Mouse (Mus musculus) midbrain, embryonic 14.5 days (tissue): ENCODE data around the gene Prkca. TPM values are rescaled to one million over a fixed set of nuclear protein-coding genes. Genes with fewer than 3 reads are reported as not detected.
A peak's percentile ranks its signal among the peaks of the same experiment; 100 is the strongest.

Source experiments
- ATAC-seq: fragments of 200-750 bp; cut with Nextera tagmentation; 2 replicates; pipeline ENCODE4 v1.8.0; 2017; ENCODE audit warnings: moderate number of reproducible peaks, moderate library complexity; ENCODE audit not compliant: low FRiP score, low TSS enrichment
- DNase-seq: peaks from one replicate; pipeline ENCODE4 v3.0.0-alpha.2; 2015
- H3K27ac ChIP-seq: fragments of 300-500 bp; sonication (generic); replicated peaks from 2 replicates; pipeline ENCODE4 v1.5.1; 2014; ENCODE audit warnings: mild to moderate bottlenecking, low read depth, low read length, moderate library complexity
- H3K27me3 ChIP-seq: fragments of 300-500 bp; sonication (generic); 2 replicates; pipeline ENCODE4 v1.6.1; 2014; ENCODE audit warnings: low read length, control low read depth, mixed read lengths; ENCODE audit not compliant: control insufficient read depth, insufficient read depth
- H3K36me3 ChIP-seq: fragments of 300-500 bp; sonication (generic); 2 replicates; pipeline ENCODE4 v1.6.1; 2014; ENCODE audit warnings: low read length, control low read depth; ENCODE audit not compliant: control insufficient read depth, insufficient read depth
- H3K4me1 ChIP-seq: fragments of 300-500 bp; sonication (generic); 2 replicates; pipeline ENCODE4 v1.6.1; 2014; ENCODE audit warnings: mild to moderate bottlenecking, antibody characterized with exemption, low read length, control low read depth; ENCODE audit not compliant: control insufficient read depth, insufficient read depth
- H3K4me2 ChIP-seq: fragments of 300-500 bp; sonication (generic); 2 replicates; pipeline ENCODE4 v1.6.1; 2014; ENCODE audit warnings: mild to moderate bottlenecking, low read length, moderate library complexity
- H3K4me3 ChIP-seq: fragments of 300-500 bp; sonication (generic); replicated peaks from 2 replicates; pipeline ENCODE4 v1.5.1; 2014; ENCODE audit warnings: low read depth, low read length
- H3K9ac ChIP-seq: fragments of 300-500 bp; sonication (generic); replicated peaks from 2 replicates; pipeline ENCODE4 v1.6.1; 2014; ENCODE audit warnings: mild to moderate bottlenecking, low read length, moderate library complexity
- H3K9me3 ChIP-seq: fragments of 300-500 bp; sonication (generic); 2 replicates; pipeline ENCODE4 v1.6.1; 2016; ENCODE audit warnings: low read length, control low read depth, mixed read lengths; ENCODE audit not compliant: control insufficient read depth
- WGBS: fragments of 180-500 bp; shearing (Covaris S2); extraction: QIAGEN DNeasy Blood & Tissue Kit; methylation state at CpG from one replicate; pipeline ENCODE4 v1.1.7; 2014; 5-methylcytosine and 5-hydroxymethylcytosine counted together
- polyA plus RNA-seq: library from polyadenylated mRNA; unstranded; fragments of >200 nt; fragmentation: Nextera tagmentation; extraction: Ambion mirVana; gene quantifications from 2 replicates; pipeline ENCODE4 v1.2.1, GENCODE M21; 2014

The Prkca gene
- polyA plus RNA-seq, 1 experiment from 2014 or later, result 7.6 TPM

DNA sequence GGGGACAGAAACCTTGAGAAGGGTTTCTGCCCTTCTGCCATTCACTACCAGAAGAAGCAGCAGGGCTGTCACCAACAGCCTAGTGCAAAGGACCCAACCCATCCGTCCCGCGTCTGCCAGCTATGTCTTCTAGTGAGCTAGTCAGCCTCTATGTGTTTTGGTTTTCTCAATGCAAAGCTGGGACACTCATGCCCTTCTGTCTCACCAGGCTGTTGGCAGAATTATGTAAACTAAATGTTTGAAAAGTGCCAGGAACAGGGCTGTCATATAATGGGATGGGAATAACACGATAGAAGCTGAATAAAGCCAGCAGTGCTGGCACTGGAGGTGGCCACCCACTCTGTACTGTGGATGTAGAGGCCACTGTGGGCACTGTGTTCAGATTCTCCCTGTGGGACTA lies 393.1 kb downstream of the Prkca start:
- Histone ChIP-seq H3K27ac (no peak overlapping the region), H3K4me1 (0 out of 2 replicates have a peak, but pooled peaks cover 2% of the 10 kb centered on the region), H3K4me2 (no peak overlapping the region), H3K4me3 (no peak overlapping the region), H3K9ac (no peak overlapping the region), H3K36me3 (0 out of 2 replicates have a peak, but pooled peaks cover 3% of the 10 kb centered on the region), H3K9me3 (no peaks in the 10 kb centered on the region), H3K27me3 (no peaks in the 10 kb centered on the region)
- DNase-seq (no peak), ATAC-seq (no peak)
- WGBS, result 91% methylated on average over 4 of the region's 4 CpGs

DNA sequence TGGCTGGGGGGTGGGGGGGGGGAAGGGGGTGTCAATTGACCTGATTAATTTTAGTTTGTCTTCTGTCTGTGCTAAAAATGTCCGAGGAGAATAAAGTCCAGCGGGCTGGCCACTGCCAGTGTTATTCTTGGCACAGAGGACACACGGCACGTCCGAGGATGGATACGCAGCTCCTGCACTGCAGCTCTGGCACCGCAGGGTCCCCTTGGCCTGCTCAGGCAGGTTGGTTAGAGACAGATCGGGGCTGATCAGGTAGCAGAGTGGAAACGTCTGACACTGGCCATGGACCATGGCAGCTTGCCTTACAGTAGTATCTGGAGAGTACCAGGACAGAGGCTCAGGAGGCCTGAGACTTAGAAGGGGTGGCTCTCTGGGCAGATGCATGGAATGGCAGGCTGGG lies 393.5 kb downstream of the Prkca start:
- Histone ChIP-seq H3K27ac (no peak overlapping the region), H3K27me3 (no peaks in the 10 kb centered on the region)

DNA sequence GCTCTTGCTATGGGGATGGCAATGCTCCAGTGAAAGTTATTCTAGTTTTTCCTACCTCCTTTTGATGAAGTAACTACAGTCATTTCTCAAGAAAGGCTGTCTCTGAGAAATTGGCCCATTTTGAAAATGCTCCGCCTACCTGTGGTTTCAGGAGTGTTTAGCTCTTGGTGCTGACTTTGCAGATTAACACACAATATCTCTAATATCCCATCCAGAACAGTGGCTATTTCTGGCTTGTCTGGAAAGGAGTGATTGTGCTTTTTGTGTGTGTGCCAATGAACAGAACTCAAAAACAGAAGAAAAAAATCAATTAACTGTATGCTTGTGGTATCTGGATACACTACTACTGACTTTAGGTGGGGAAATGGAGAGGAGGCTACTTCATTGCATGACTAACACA lies 395.8 kb downstream of the Prkca start:
- Histone ChIP-seq H3K9me3 (no peaks in the 10 kb centered on the region), H3K27ac (no peak overlapping the region), H3K36me3 (0 out of 2 replicates have a peak, but pooled peaks cover 3% of the 10 kb centered on the region), H3K27me3 (no peaks in the 10 kb centered on the region), H3K9ac (no peak overlapping the region), H3K4me1 (0 out of 2 replicates have a peak, but pooled peaks cover 2% of the 10 kb centered on the region), H3K4me2 (no peak overlapping the region), H3K4me3 (no peak overlapping the region)
- no peak for DNase-seq
- ATAC-seq, result no peak
- WGBS, result 98% methylated on average over 1 of the region's 1 CpGs

More for the DNA sequence above, 393.5 kb downstream of the Prkca start:
- ATAC-seq (no peak), DNase-seq (no peak)
- Histone ChIP-seq H3K9me3 (no peaks in the 10 kb centered on the region), H3K36me3 (0 out of 2 replicates have a peak, but pooled peaks cover 3% of the 10 kb centered on the region), H3K9ac (no peak overlapping the region), H3K4me2 (no peak overlapping the region), H3K4me1 (0 out of 2 replicates have a peak, but pooled peaks cover 2% of the 10 kb centered on the region), H3K4me3 (no peak overlapping the region)
- WGBS, result 84% methylated on average over 9 of the region's 9 CpGs

DNA sequence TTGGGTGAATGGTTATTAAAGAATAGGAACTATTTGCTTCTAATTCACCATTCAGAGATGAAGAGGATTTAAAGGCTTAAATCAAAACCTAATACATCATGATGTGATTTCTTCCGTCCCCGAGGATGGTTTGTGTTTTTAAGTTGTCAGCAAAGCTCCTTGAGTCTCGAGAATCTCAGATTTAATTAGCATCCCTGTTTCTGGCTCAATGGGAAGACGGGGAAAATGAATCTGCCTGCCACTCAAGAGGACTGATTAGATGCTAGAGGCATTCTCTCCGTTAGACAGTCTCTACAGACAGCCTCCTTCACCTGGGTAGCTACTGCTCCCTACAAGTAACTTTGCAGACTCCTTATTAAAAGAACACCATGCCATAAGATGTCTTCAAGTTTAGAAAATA lies 396.9 kb downstream of the Prkca start:
- 0 out of 2 replicates have a peak, but pooled peaks cover 3% of the 10 kb centered on the region for H3K36me3 ChIP-seq
- no peak overlapping the region for H3K9ac ChIP-seq
- H3K27me3 ChIP-seq, result no peaks in the 10 kb centered on the region
- ATAC-seq, result no peak
- no peaks in the 10 kb centered on the region for H3K9me3 ChIP-seq
- H3K27ac ChIP-seq, result no peak overlapping the region
- 0 out of 2 replicates have a peak, but pooled peaks cover 2% of the 10 kb centered on the region for H3K4me1 ChIP-seq
- H3K4me3 ChIP-seq, result no peak overlapping the region
- peak; percentile 56 for DNase-seq
- H3K4me2 ChIP-seq, result no peak overlapping the region
- 17% methylated on average over 5 of the region's 5 CpGs for WGBS

DNA sequence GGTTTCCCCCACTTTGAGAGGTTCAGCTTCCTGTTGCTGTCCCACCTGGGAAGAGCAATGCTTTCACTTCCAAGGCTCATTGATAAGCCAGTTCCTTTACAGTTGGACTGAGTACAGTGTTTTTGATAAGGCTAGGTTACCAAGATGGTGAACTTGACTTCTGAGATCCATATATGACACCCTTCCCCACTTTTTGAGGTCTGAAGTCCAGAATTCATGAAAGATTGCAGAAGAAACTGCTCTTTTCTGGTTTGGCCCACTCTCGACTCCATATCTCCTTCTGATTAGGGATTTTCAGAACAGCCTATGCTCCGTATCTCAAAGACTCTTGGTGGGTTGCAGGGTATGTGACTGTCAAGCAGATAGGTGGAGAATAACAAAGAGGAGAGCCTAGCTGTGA lies 406.8 kb downstream of the Prkca start:
- Histone ChIP-seq H3K4me2 (no peak overlapping the region), H3K27ac (no peak overlapping the region), H3K4me1 (no peaks in the 10 kb centered on the region), H3K9me3 (no peaks in the 10 kb centered on the region), H3K27me3 (no peaks in the 10 kb centered on the region), H3K9ac (no peak overlapping the region), H3K4me3 (no peak overlapping the region), H3K36me3 (no peaks in the 10 kb centered on the region)
- WGBS, result 91% methylated on average over 2 of the region's 2 CpGs
- ATAC-seq, result no peak
- no peak for DNase-seq

DNA sequence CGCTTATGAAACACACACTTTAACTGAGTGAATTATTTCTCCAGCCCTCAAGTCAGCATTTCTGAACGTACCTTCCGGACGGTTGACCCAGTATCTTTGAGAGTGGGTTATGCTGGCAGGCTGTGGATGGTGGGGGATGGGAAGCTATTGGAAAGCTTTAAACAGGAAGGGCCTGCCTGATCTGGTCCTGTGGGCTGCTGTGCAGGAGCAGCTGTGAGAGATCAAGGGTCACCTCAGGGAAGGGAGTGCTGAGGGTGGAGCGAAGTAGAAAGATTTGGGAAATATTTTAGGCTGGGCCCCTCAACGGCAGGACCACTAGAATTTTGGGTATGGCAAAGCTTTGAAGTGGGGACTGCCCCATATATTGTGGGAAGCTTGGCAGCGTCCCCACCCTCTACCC lies 412.0 kb downstream of the Prkca start:
- WGBS, result 86% methylated on average over 7 of the region's 7 CpGs
- no peak overlapping the region for H3K4me2 ChIP-seq
- no peak for DNase-seq
- no peak overlapping the region for H3K4me3 ChIP-seq
- H3K36me3 ChIP-seq, result no peaks in the 10 kb centered on the region
- H3K9ac ChIP-seq, result no peak overlapping the region
- H3K27me3 ChIP-seq, result no peaks in the 10 kb centered on the region
- H3K9me3 ChIP-seq, result no peaks in the 10 kb centered on the region
- no peak for ATAC-seq
- H3K4me1 ChIP-seq, result no peaks in the 10 kb centered on the region
- H3K27ac ChIP-seq, result no peak overlapping the region

DNA sequence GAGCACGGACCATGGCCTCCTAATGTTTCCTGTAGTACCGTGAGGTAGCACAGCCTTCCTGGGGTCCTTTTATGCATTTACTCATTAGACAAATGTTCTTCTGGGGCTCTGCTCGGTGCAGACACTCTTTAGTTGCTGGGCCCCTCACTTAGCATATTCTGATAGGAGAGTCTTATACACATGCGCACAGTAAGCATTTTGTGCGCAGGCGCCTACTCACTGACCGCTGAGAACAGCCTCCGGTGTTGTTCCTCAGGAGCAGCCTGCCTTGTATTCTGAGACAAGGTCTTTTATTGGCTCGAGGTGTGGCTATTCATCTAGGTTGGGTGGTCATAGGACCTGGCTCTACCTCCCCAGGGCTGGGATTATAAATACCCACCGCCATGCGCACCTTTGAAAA lies 412.4 kb downstream of the Prkca start:
- no peak overlapping the region for H3K27ac ChIP-seq
- no peak overlapping the region for H3K4me2 ChIP-seq
- DNase-seq (no peak), ATAC-seq (no peak)
- no peak overlapping the region for H3K4me3 ChIP-seq
- no peaks in the 10 kb centered on the region for H3K36me3 ChIP-seq
- 91% methylated on average over 11 of the region's 11 CpGs for WGBS
- H3K9me3 ChIP-seq, result no peaks in the 10 kb centered on the region
- H3K27me3 ChIP-seq, result no peaks in the 10 kb centered on the region
- no peaks in the 10 kb centered on the region for H3K4me1 ChIP-seq
- no peak overlapping the region for H3K9ac ChIP-seq

DNA sequence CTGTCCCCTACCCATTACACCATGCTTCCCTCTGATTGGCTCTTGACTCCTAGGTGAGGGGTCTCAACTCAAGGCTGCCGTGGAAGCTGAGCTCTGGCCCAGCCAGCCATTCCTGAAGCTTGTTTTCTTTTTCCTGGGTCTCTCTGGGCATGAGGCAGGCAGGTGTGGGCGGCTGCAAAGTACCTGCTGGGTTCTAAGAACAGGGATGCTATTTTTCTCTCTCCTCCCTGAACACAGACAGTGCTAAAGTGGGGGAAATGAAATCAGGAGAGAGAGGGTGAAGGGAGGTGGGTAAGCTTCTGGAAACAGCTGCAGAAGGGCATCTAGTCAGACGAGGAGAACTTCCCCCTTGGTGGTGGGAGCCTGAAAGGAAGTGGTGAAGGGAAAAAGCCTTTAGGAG lies 414.0 kb downstream of the Prkca start:
- no peaks in the 10 kb centered on the region for H3K27me3 ChIP-seq
- no peaks in the 10 kb centered on the region for H3K36me3 ChIP-seq
- H3K9ac ChIP-seq, result no peak overlapping the region
- H3K27ac ChIP-seq, result no peak overlapping the region
- no peak for ATAC-seq
- no peak overlapping the region for H3K4me2 ChIP-seq
- H3K4me1 ChIP-seq, result no peaks in the 10 kb centered on the region
- no peak for DNase-seq
- no peak overlapping the region for H3K4me3 ChIP-seq
- no peaks in the 10 kb centered on the region for H3K9me3 ChIP-seq
- WGBS, result 68% methylated on average over 3 of the region's 3 CpGs

DNA sequence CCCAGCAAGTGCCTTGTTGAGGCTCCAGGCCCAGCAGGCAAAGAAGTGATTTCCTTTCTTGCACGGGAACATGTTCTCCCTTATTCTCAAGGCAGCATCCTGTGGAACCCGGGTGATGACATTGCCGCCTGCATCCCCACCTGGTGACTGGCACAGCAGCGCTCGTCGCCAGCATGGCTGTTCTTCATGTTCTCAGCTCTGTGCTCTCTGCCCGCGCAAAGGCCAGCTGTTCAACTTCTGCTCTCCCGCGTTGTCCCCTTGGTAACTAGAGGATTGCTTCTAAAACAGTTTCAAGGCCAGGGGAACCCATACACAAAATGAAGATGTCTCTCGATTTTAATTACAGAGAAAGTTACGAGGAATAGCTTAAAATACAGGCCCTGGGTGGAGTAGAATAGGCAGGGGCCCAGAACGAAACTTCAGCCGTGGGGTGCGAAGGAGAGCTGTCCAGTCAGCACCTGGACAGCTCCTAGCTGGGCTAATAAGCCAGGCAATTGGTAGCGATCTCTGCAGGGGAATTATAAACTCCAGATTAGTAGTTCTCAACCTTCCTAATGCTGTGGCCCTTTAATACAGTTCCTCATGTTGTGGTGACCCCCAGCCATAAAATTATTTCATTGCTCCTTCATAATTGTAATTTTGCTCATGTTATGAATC lies 423.7 kb downstream of the Prkca start:
- H3K4me1 ChIP-seq, result peaks cover 13% of the 10 kb centered on the region
- H3K4me3 ChIP-seq, result no peak overlapping the region
- H3K9ac ChIP-seq, result no peak overlapping the region
- no peaks in the 10 kb centered on the region for H3K9me3 ChIP-seq
- no peak overlapping the region for H3K27ac ChIP-seq
- DNase-seq, result peak; percentile 32
- 0 out of 2 replicates have a peak, but pooled peaks cover 4% of the 10 kb centered on the region for H3K27me3 ChIP-seq
- no peak overlapping the region for H3K4me2 ChIP-seq
- no peak for ATAC-seq
- H3K36me3 ChIP-seq, result no peaks in the 10 kb centered on the region
- WGBS, result 39% methylated on average over 16 of the region's 16 CpGs
